Mouse (Mus musculus): ENCODE results near the gene Prr5. TPM values are rescaled to one million over a fixed set of nuclear protein-coding genes. Genes with fewer than 3 reads are reported as not detected.

The Prr5 gene
- polyA plus RNA-seq, 1 experiment from 2014 or later, result 34.8 TPM

DNA sequence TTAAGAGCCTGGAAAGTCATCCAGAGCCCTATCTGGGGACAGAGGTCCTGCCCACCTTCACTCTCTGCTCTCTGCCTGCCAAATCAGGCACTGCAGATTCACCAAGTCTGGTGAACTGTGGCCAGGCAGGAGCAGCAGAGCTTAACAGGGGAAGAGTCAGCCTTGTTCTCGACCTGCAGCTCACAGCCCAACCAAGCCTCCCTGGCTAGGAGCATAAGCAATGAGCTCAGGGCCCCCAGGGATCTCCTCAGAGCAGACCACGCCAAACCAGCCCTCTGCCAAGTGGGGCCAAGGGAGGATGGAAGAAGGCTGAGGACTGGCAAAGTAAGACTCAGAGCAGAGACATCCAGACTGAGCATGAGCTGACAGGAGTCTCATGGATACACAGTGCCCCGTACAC is 35.1 kb upstream of the Prr5 start:
- no peak overlapping the region for H3K4me3 ChIP-seq (ENCODE audit: low read length)
- no peaks in the 10 kb centered on the region for H3K27me3 ChIP-seq (ENCODE audit: control insufficient read depth, insufficient read depth, low read length)
- no peak overlapping the region for H3K4me2 ChIP-seq (replicated peaks; ENCODE audit: low read depth, low read length)
- no peak overlapping the region for H3K9ac ChIP-seq (ENCODE audit: low read depth, low read length)
- no peak overlapping the region for H3K27ac ChIP-seq (ENCODE audit: low read depth, low read length)
- peaks cover 7% of the 10 kb centered on the region for H3K4me1 ChIP-seq (ENCODE audit: control insufficient read depth, insufficient read depth, low read length)
- WGBS, result 42% methylated on average over 3 of the region's 3 CpGs
- no peaks in the 10 kb centered on the region for H3K36me3 ChIP-seq (ENCODE audit: control insufficient read depth, insufficient read depth, low read length)
- no peak for ATAC-seq (ENCODE audit: low FRiP score, low TSS enrichment)
- H3K9me3 ChIP-seq (ENCODE audit: control insufficient read depth, low read length), result no peaks in the 10 kb centered on the region

DNA sequence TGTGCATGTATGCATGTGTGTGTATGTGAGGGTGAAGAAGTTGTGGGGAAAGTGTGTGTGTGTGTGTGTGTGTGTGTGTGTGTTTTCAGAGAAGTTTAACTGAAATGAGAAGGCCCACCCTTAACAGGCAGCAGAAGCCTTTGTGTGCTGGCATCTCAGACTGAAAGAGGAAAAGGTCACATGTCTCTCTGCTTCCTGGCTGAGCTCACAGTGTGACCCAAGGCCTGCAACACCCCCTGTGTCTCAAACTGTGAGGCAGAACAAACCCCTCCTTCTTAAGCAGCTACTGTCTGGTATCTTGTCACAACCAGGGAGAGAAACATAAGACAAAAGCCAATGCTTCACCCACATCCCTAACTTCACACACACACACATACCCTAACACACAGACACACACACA is 31.0 kb upstream of the Prr5 start:
- ATAC-seq (ENCODE audit: low FRiP score, low TSS enrichment), result no peak
- no peaks in the 10 kb centered on the region for H3K9me3 ChIP-seq (ENCODE audit: control insufficient read depth, low read length)
- H3K4me3 ChIP-seq (ENCODE audit: low read length), result no peak overlapping the region
- no peaks in the 10 kb centered on the region for H3K36me3 ChIP-seq (ENCODE audit: control insufficient read depth, insufficient read depth, low read length)
- peaks cover 21% of the 10 kb centered on the region for H3K4me1 ChIP-seq (ENCODE audit: control insufficient read depth, insufficient read depth, low read length)
- no peak overlapping the region for H3K27ac ChIP-seq (ENCODE audit: low read depth, low read length)
- no peak overlapping the region for H3K9ac ChIP-seq (ENCODE audit: low read depth, low read length)
- no peak overlapping the region for H3K4me2 ChIP-seq (replicated peaks; ENCODE audit: low read depth, low read length)
- H3K27me3 ChIP-seq (ENCODE audit: control insufficient read depth, insufficient read depth, low read length), result no peaks in the 10 kb centered on the region

DNA sequence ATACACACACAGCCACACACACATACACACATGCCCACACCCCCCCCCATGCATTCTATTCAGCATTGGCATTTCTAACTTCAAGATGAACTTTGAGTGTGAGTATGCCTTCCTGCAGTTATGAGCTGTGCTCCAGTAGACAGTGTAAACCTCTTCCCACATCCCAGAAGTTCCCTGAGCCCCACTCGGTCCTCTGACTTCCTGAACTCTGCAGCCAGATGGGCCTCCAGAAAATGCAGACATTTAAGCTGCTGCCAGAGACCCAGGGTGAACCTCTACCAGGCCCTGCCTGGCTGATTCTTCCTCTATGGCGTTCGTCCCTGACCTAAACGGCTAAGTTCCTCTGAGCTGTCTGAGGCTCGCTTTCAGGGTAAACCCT is 30.4 kb upstream of the Prr5 start:
- Histone ChIP-seq H3K27ac (ENCODE audit: low read depth, low read length) (peak overlapping the region; percentile 71), H3K27me3 (ENCODE audit: control insufficient read depth, insufficient read depth, low read length) (no peaks in the 10 kb centered on the region), H3K4me1 (ENCODE audit: control insufficient read depth, insufficient read depth, low read length) (peaks cover 25% of the 10 kb centered on the region), H3K36me3 (ENCODE audit: control insufficient read depth, insufficient read depth, low read length) (no peaks in the 10 kb centered on the region), H3K9ac (ENCODE audit: low read depth, low read length) (no peak overlapping the region), H3K9me3 (ENCODE audit: control insufficient read depth, low read length) (no peaks in the 10 kb centered on the region), H3K4me3 (ENCODE audit: low read length) (no peak overlapping the region), H3K4me2 (replicated peaks; ENCODE audit: low read depth, low read length) (no peak overlapping the region)
- no peak for ATAC-seq (ENCODE audit: low FRiP score, low TSS enrichment)
- 39% methylated on average over 5 of the region's 5 CpGs for WGBS

DNA sequence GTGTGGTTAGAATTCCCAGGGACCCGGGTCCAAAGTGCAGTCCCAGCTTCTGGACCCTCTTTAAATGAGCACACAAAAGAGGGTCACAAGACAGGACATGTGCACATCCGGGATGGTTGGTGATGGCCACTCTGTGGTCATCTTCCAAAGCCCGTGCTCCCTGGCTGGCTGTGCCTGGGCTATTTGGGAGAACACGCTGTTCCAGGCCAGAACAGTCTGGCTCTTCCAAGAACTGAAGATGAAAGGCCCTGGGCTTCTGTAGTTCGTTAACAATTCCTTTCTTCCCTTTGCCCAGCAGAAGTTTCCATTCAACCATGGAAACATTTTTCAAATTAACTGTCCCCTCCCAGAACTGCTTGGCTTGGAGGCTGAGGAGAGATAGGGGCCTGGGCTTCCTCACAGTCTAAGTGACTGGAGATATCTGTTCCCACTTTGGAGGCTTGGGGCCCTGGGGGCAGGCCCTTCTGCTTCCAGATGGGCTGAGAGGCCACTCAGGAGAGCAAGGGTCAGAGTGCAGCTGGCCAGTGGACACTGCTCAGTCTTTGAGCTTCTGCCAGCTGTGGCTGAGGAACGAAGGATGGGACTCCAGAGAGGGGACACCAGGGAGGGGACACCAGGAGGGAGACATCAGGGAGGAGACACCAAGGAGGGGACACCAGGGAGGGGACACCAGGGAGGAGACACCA is 29.8 kb upstream of the Prr5 start:
- Histone ChIP-seq H3K4me2 (replicated peaks; ENCODE audit: low read depth, low read length) (no peak overlapping the region), H3K36me3 (ENCODE audit: control insufficient read depth, insufficient read depth, low read length) (no peaks in the 10 kb centered on the region), H3K4me3 (ENCODE audit: low read length) (no peak overlapping the region), H3K27ac (ENCODE audit: low read depth, low read length) (peak overlapping the region; percentile 71), H3K9me3 (ENCODE audit: control insufficient read depth, low read length) (no peaks in the 10 kb centered on the region), H3K27me3 (ENCODE audit: control insufficient read depth, insufficient read depth, low read length) (no peaks in the 10 kb centered on the region), H3K4me1 (ENCODE audit: control insufficient read depth, insufficient read depth, low read length) (peaks cover 25% of the 10 kb centered on the region), H3K9ac (ENCODE audit: low read depth, low read length) (no peak overlapping the region)
- ATAC-seq (ENCODE audit: low FRiP score, low TSS enrichment), result 0 out of 2 replicates have a peak, but pooled peaks have one; percentile 29
- 44% methylated on average over 6 of the region's 6 CpGs for WGBS

DNA sequence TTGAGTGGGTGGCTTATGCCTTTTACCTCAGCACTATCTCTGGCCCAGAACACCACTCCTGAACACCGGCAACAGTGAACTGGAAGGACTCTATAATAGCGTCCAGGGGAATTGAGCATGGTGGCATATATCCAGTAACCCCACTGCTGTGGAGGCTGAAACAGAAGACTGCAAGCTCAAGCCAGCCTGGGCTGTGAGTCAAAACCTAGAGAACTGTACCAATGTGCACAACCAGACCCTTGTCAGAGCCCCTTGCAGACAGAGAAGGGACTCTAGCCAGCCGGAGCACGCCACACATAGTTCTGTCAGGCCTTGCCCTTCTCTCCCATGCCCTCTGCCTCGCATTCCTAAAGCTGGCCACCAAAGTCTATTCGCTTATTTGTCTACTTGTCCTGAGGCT is 28.7 kb upstream of the Prr5 start:
- Histone ChIP-seq H3K27me3 (ENCODE audit: control insufficient read depth, insufficient read depth, low read length) (no peaks in the 10 kb centered on the region), H3K4me2 (replicated peaks; ENCODE audit: low read depth, low read length) (no peak overlapping the region), H3K4me3 (ENCODE audit: low read length) (no peak overlapping the region), H3K27ac (ENCODE audit: low read depth, low read length) (no peak overlapping the region), H3K36me3 (ENCODE audit: control insufficient read depth, insufficient read depth, low read length) (no peaks in the 10 kb centered on the region), H3K9me3 (ENCODE audit: control insufficient read depth, low read length) (no peaks in the 10 kb centered on the region), H3K9ac (ENCODE audit: low read depth, low read length) (no peak overlapping the region), H3K4me1 (ENCODE audit: control insufficient read depth, insufficient read depth, low read length) (peaks cover 25% of the 10 kb centered on the region)
- ATAC-seq (ENCODE audit: low FRiP score, low TSS enrichment), result no peak
- WGBS, result 85% methylated on average over 6 of the region's 6 CpGs

DNA sequence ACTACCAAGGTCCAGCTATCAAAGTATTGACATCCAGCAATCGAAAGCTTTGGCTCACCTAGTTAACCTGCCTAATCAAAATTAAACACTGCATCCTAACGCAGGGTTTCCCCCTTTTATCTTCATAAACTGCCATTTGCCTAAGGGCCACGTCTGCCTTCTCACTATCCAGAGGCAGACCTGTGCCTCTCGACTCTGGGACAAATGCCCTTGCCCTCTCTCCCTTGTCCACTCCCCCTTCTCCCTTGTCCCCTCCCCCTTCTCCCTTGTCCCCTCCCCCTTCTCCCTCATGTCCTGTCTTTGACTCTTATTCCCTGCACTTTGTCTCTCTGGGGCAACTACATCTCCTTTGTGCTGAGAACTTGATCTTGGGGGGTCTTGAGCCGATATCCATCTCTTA is 28.3 kb upstream of the Prr5 start:
- WGBS, result 52% methylated on average over 5 of the region's 5 CpGs
- Histone ChIP-seq H3K9ac (ENCODE audit: low read depth, low read length) (no peak overlapping the region), H3K4me2 (replicated peaks; ENCODE audit: low read depth, low read length) (no peak overlapping the region), H3K27ac (ENCODE audit: low read depth, low read length) (no peak overlapping the region), H3K9me3 (ENCODE audit: control insufficient read depth, low read length) (no peaks in the 10 kb centered on the region), H3K27me3 (ENCODE audit: control insufficient read depth, insufficient read depth, low read length) (no peaks in the 10 kb centered on the region), H3K4me3 (ENCODE audit: low read length) (no peak overlapping the region), H3K4me1 (ENCODE audit: control insufficient read depth, insufficient read depth, low read length) (peaks cover 25% of the 10 kb centered on the region), H3K36me3 (ENCODE audit: control insufficient read depth, insufficient read depth, low read length) (no peaks in the 10 kb centered on the region)
- ATAC-seq (ENCODE audit: low FRiP score, low TSS enrichment), result no peak

DNA sequence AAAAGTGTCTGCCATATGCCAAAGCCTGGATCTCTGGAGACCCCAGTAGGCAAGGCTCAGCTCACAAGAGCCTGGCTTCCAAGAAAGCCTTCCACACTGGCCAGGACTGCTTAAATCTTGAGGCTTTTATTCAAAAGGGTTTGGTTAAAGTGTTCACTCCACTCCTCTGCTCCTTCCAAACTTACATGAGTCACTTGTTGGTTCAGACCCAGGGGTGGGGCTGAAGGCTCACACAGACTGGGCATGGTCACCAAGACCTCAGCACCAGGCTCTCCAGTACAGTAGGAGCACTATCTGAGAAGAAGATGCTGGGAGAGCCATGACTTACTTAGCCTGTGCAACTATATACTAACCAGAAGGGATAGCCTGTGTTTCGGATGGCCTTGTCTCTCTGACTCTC is 27.5 kb upstream of the Prr5 start:
- H3K4me1 ChIP-seq (ENCODE audit: control insufficient read depth, insufficient read depth, low read length), result peaks cover 25% of the 10 kb centered on the region
- no peak overlapping the region for H3K4me2 ChIP-seq (replicated peaks; ENCODE audit: low read depth, low read length)
- no peaks in the 10 kb centered on the region for H3K9me3 ChIP-seq (ENCODE audit: control insufficient read depth, low read length)
- no peak for ATAC-seq (ENCODE audit: low FRiP score, low TSS enrichment)
- H3K36me3 ChIP-seq (ENCODE audit: control insufficient read depth, insufficient read depth, low read length), result no peaks in the 10 kb centered on the region
- H3K27ac ChIP-seq (ENCODE audit: low read depth, low read length), result no peak overlapping the region
- H3K27me3 ChIP-seq (ENCODE audit: control insufficient read depth, insufficient read depth, low read length), result no peaks in the 10 kb centered on the region
- no peak overlapping the region for H3K9ac ChIP-seq (ENCODE audit: low read depth, low read length)
- WGBS, result 100% methylated on average over 1 of the region's 1 CpGs
- H3K4me3 ChIP-seq (ENCODE audit: low read length), result no peak overlapping the region

DNA sequence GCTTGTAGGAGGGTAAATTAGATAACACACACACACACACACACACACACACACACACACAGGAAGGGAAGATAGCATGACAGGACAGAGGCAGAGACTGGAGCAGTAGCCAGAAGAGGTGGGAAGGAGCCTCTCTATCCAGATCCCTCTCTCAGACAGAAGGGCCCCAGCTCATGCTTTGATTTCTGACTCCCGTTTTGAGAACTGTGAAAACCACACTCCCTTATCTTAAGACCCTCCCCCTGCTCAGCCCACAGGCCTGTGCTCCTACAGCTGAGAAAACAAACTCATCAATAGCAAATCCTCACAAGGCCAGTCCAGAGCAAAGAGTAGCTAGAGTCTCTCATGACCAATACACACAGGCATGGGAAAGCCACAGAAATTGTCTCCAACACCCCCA is 26.2 kb upstream of the Prr5 start:
- Histone ChIP-seq H3K27ac (ENCODE audit: low read depth, low read length) (no peak overlapping the region), H3K4me3 (ENCODE audit: low read length) (no peak overlapping the region), H3K4me1 (ENCODE audit: control insufficient read depth, insufficient read depth, low read length) (peaks cover 25% of the 10 kb centered on the region), H3K27me3 (ENCODE audit: control insufficient read depth, insufficient read depth, low read length) (no peaks in the 10 kb centered on the region), H3K4me2 (replicated peaks; ENCODE audit: low read depth, low read length) (no peak overlapping the region), H3K36me3 (ENCODE audit: control insufficient read depth, insufficient read depth, low read length) (no peaks in the 10 kb centered on the region), H3K9me3 (ENCODE audit: control insufficient read depth, low read length) (peaks cover 4% of the 10 kb centered on the region; the same call in 1 of the 2 replicates), H3K9ac (ENCODE audit: low read depth, low read length) (0 out of 2 replicates have a peak overlapping the region, but pooled peaks have one; percentile 28)
- WGBS, result 0% methylated on average over 1 of the region's 1 CpGs
- ATAC-seq (ENCODE audit: low FRiP score, low TSS enrichment), result peak; percentile 71

DNA sequence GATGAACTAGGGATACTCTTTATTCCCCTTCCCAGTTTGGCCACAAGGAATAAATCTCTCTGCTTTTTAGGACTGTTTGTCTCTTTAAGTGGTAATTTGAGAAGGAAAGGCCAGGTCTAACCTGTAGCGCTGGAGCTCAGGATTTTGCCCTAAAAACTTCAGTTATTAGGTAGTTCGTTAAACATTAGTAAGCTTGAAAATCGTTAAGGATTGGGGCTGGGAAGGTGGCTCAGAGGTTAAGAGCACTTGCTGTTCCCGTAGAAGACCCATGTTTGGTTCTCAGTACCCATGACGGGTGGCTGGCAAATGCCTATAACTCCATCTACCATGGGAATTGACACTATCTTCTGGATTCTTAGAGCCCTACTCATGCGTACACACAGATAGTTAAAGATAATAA is 17.9 kb upstream of the Prr5 start:
- Histone ChIP-seq H3K4me1 (ENCODE audit: control insufficient read depth, insufficient read depth, low read length) (peaks cover 15% of the 10 kb centered on the region), H3K9me3 (ENCODE audit: control insufficient read depth, low read length) (peaks cover 4% of the 10 kb centered on the region; the same call in 1 of the 2 replicates), H3K4me2 (replicated peaks; ENCODE audit: low read depth, low read length) (no peak overlapping the region), H3K27ac (ENCODE audit: low read depth, low read length) (no peak overlapping the region), H3K9ac (ENCODE audit: low read depth, low read length) (no peak overlapping the region), H3K36me3 (ENCODE audit: control insufficient read depth, insufficient read depth, low read length) (no peaks in the 10 kb centered on the region), H3K27me3 (ENCODE audit: control insufficient read depth, insufficient read depth, low read length) (no peaks in the 10 kb centered on the region), H3K4me3 (ENCODE audit: low read length) (no peak overlapping the region)
- 70% methylated on average over 6 of the region's 6 CpGs for WGBS
- no peak for ATAC-seq (ENCODE audit: low FRiP score, low TSS enrichment)
